ENCODE assay signal across 11 mouse cellular contexts in the genomic region with DNA sequence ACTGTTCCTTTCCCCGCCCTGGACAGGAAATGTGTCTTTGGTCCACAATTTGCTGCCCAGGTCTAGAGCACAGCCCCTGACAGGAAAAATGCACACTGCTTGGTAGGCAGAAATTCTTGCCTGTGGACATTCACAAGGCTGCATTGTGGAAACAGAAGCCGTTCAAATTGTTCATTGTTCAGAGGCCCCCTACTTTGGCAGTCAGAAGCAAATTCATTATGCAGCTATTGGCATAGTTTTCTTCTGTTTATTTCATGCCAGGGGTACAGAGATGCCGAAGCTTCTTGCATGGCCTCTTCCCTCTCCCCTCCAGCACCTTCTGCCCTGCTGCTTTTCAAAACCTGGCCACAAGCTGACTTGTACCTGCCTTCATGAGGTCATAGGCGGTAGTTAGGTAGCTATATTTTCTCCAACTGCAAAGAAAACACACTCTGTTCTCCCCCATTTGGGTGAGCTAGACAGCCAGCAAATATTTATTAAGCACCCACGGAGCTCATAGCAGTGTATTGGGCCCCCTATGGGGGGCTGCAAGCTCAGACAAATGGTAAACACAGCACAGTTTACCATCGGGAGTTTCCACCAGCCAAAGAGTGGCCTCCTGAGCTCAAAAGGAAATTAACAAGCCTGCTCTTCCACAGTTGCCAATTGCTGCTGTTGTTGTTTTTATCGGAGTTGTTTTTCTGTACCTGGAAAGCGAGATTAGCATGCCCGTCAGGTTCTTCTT. TPM values are rescaled to one million over a fixed set of nuclear protein-coding genes. Genes with fewer than 3 reads are reported as not detected.
A peak's percentile ranks its signal among the peaks of the same experiment; 100 is the strongest.
DNase-seq lines count a peak whose midpoint lies in the region; ATAC-seq and TF ChIP-seq lines count a peak whose summit lies in the region.
"Had no signal": no experiment of that assay in that cellular context is flagged by ENCODE, and none has a peak within 500 bp of the region (broad histone marks: within the 10 kb centered on the region; RNA-seq: fewer than 3 reads in every experiment).

No protein-coding gene starts in this region.

- H3K9me3 ChIP-seq in lung, embryonic 14.5 days (ENCODE audit: low read depth, low read length) = no peaks in the 10 kb centered on the region
- no peaks in the 10 kb centered on the region for H3K9me3 ChIP-seq in hindbrain, embryonic 10.5 days
- H3K9me3 ChIP-seq in midbrain, embryonic 15.5 days = no peaks in the 10 kb centered on the region

- H3K4me1 ChIP-seq in lung, embryonic 14.5 days (ENCODE audit: insufficient read depth) = 0 out of 2 replicates have a peak, but pooled peaks cover 3% of the 10 kb centered on the region
- peaks cover 11% of the 10 kb centered on the region for H3K4me1 ChIP-seq in hindbrain, embryonic 10.5 days (replicated peaks)
- peaks cover 13% of the 10 kb centered on the region; the same call in 1 of the 2 replicates for H3K4me1 ChIP-seq in midbrain, embryonic 15.5 days

- TF ChIP-seq CTCF in lung, embryonic 14.5 days (IDR thresholded peaks at IDR 0.05; ENCODE audit: low read depth) = no peak

- no peaks in the 10 kb centered on the region for H3K36me3 ChIP-seq in lung, embryonic 14.5 days (ENCODE audit: insufficient read depth)
- H3K36me3 ChIP-seq in hindbrain, embryonic 10.5 days = no peaks in the 10 kb centered on the region
- no peaks in the 10 kb centered on the region for H3K36me3 ChIP-seq in midbrain, embryonic 15.5 days (replicated peaks)

- 48% methylated on average over 9 of the region's 9 CpGs for WGBS in lung, embryonic 14.5 days
- 63% methylated on average over 9 of the region's 9 CpGs for WGBS in hindbrain, embryonic 10.5 days
- 49% methylated on average over 9 of the region's 9 CpGs for WGBS in midbrain, embryonic 15.5 days

- peak overlapping the region; percentile 46; the same call in 1 of the 2 replicates for H3K27ac ChIP-seq in lung, embryonic 14.5 days (ENCODE audit: low read depth)
- peak overlapping the region; percentile 62 for H3K27ac ChIP-seq in hindbrain, embryonic 10.5 days
- peak overlapping the region; percentile 69 for H3K27ac ChIP-seq in midbrain, embryonic 15.5 days
- H3K27ac ChIP-seq: kidney, postnatal 0 days had no signal

- H3K27me3 ChIP-seq in lung, embryonic 14.5 days (ENCODE audit: insufficient read depth, low read length) = no peaks in the 10 kb centered on the region
- peaks cover 71% of the 10 kb centered on the region for H3K27me3 ChIP-seq in hindbrain, embryonic 10.5 days (ENCODE audit: insufficient read depth, poor library complexity, severe bottlenecking)
- H3K27me3 ChIP-seq in midbrain, embryonic 15.5 days (replicated peaks) = 0 out of 2 replicates have a peak, but pooled peaks cover 5% of the 10 kb centered on the region

- no peak overlapping the region for H3K4me3 ChIP-seq in lung, embryonic 14.5 days (ENCODE audit: low read depth, low read length)
- H3K4me3 ChIP-seq in hindbrain, embryonic 10.5 days = no peak overlapping the region
- H3K4me3 ChIP-seq in midbrain, embryonic 15.5 days = no peak overlapping the region

- ATAC-seq in lung, embryonic 14.5 days (ENCODE audit: insufficient read depth) = 0 out of 2 replicates have a peak, but pooled peaks have one; percentile 16
- ATAC-seq in midbrain, embryonic 15.5 days (replicated peaks) = peak; percentile 71
- no peak for ATAC-seq in megakaryocyte-erythroid progenitor cell, adult 5-6 weeks (replicated peaks; ENCODE audit: low FRiP score, low TSS enrichment, poor library complexity, severe bottlenecking)

- peak; percentile 22 for DNase-seq in lung, embryonic 14.5 days
- no peak for DNase-seq in lung, postnatal 4 days
- DNase-seq in cerebellum, adult 9-11 months = peak; percentile 24
- DNase-seq in hindbrain, embryonic 10.5 days (ENCODE audit: low spot score) = no peak
- DNase-seq in thymus, postnatal 10 days (ENCODE audit: low spot score in 2 of 2) = no peak
- DNase-seq: gastrocnemius, postnatal 10 days; heart, postnatal 10 days; spleen, adult 18-20 months had no signal

- no peak overlapping the region for H3K4me2 ChIP-seq in lung, embryonic 14.5 days
- no peak overlapping the region for H3K4me2 ChIP-seq in midbrain, embryonic 15.5 days

- no peak overlapping the region for H3K9ac ChIP-seq in lung, embryonic 14.5 days
- no peak overlapping the region for H3K9ac ChIP-seq in midbrain, embryonic 15.5 days

RNA-seq across cellular contexts. Expression of a gene that starts 48.2 kb away (rescaled TPM):
- 41.9 and 42.0 TPM in 2 replicates for polyA plus RNA-seq in lung, embryonic 14.5 days (2014; fragmentation: Nextera tagmentation; extraction: Ambion mirVana)
- 89.6 and 127 TPM in 2 replicates for polyA plus RNA-seq in hindbrain, embryonic 10.5 days (2016; fragmentation: Nextera tagmentation; extraction: Ambion mirVana)
- 240 and 247 TPM in 2 replicates for polyA plus RNA-seq in midbrain, embryonic 15.5 days (2015; fragmentation: Nextera tagmentation; extraction: Ambion mirVana)
- total RNA-seq in megakaryocyte-erythroid progenitor cell, adult 5-6 weeks (2014; fragmentation: Nextera tagmentation) = not detected in 2 replicates
- total RNA-seq in megakaryocyte-erythroid progenitor cell, adult 5-6 weeks (2017) = 0.57 TPM in 1 of 2 replicates, not detected in the other

Comparison
In these comparisons a context has a peak if more than half of its experiments do, and no peak if none do; other contexts are left out.
1. DNase-seq: peak in lung, embryonic 14.5 days (single experiment) and cerebellum, adult 9-11 months (single experiment); none in lung, postnatal 4 days (0 of 2), hindbrain, embryonic 10.5 days (single experiment) and thymus, postnatal 10 days (0 of 2).
2. Peak in every context shown above with its lines, with median percentiles within 50 percentile points of each other: H3K27ac ChIP-seq.